In the genomic region with DNA sequence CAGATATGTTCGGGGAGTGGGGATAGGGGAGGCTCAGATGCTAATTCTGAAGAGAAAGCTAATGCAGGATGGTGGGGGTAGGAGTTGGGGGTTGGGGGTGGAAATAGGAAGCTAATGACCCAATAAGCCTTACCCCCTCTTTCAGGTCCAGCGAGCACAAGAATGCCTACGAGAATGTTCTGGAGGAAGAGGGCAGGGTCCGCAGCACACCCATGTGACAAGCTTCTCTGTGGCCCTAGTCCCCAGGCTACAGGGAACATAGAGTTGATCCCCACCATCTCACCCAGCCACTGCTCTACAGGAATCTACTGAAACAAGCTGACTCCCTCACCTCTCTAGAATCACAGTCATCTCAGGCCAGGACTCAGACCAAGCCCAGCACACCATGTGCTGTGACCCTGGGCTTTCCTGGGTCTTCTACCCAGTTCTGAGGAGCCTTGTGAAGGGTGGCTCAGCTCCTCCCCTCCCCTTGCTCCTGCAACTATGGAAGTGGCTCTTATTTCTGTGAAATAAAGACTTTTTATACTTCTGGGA, we compare ENCODE assay signal across 23 mouse cellular contexts. TPM values are rescaled to one million over a fixed set of nuclear protein-coding genes. Genes with fewer than 3 reads are reported as not detected.
DNase-seq lines count a peak whose midpoint lies in the region; ATAC-seq lines count a peak whose summit lies in the region.
"Had no signal": no experiment of that assay in that cellular context is flagged by ENCODE, and none has a peak within 500 bp of the region (broad histone marks: within the 10 kb centered on the region; RNA-seq: fewer than 3 reads in every experiment).

No protein-coding gene starts in this region.

- peaks cover 45% of the 10 kb centered on the region for H3K36me3 ChIP-seq in erythroblast, embryonic 14.5 days (ENCODE audit: control insufficient read depth)
- no peaks in the 10 kb centered on the region for H3K36me3 ChIP-seq in kidney, embryonic 14.5 days (ENCODE audit: control insufficient read depth, insufficient read depth, low read length)
- H3K36me3 ChIP-seq: hindbrain, embryonic 10.5 days; limb, embryonic 10.5 days had no signal

- no peaks in the 10 kb centered on the region; the same call in 1 of the 2 replicates for H3K27me3 ChIP-seq in erythroblast, embryonic 14.5 days (ENCODE audit: control insufficient read depth)
- H3K27me3 ChIP-seq in kidney, embryonic 14.5 days (ENCODE audit: control insufficient read depth, insufficient read depth, low read length): peaks cover 28% of the 10 kb centered on the region

- 54% methylated on average over 4 of the region's 4 CpGs for WGBS in kidney, embryonic 14.5 days

- no peak for ATAC-seq in erythroblast, adult 5-6 weeks (replicated peaks; ENCODE audit: low FRiP score, poor library complexity, severe bottlenecking)
- ATAC-seq in kidney, embryonic 14.5 days (ENCODE audit: low FRiP score, low TSS enrichment): no peak

- no peak overlapping the region for H3K27ac ChIP-seq in kidney, embryonic 14.5 days (ENCODE audit: low read depth, low read length)
- H3K27ac ChIP-seq: hindbrain, embryonic 10.5 days; left cerebral cortex, adult 2 months; limb, embryonic 10.5 days; macrophage; stomach, postnatal 0 days had no signal

- DNase-seq in kidney, adult 11 months: peak; percentile 79
- DNase-seq in kidney, postnatal 36 days: peak; percentile 72 to 84
- DNase-seq in gastrocnemius, adult 8-10 months (ENCODE audit: low spot score in 2 of 2): no peak
- no peak for DNase-seq in spleen, adult 12 weeks (ENCODE audit: low spot score)
- DNase-seq in MN1 (ENCODE audit: low spot score): no peak
- DNase-seq: cerebellum, adult 11 months; cerebellum, postnatal 14 days; gastrocnemius, postnatal 10 days; lung, adult 2 months; right cerebral cortex, postnatal 14 days; thymus, postnatal 14 days had no signal

- H3K9ac ChIP-seq in kidney, embryonic 14.5 days (ENCODE audit: low read depth, low read length): no peak overlapping the region

- H3K4me3 ChIP-seq in erythroblast, embryonic 14.5 days (replicated peaks): peak overlapping the region; percentile 47
- no peak overlapping the region for H3K4me3 ChIP-seq in kidney, embryonic 14.5 days (ENCODE audit: low read length)
- H3K4me3 ChIP-seq: hindbrain, embryonic 10.5 days; left cerebral cortex, adult 2 months; limb, embryonic 10.5 days had no signal

- no peak overlapping the region for H3K4me2 ChIP-seq in kidney, embryonic 14.5 days (replicated peaks; ENCODE audit: low read depth, low read length)
- H3K4me2 ChIP-seq: midbrain, embryonic 11.5 days had no signal

- H3K9me3 ChIP-seq in erythroblast, embryonic 14.5 days (ENCODE audit: control insufficient read depth, low read length): no peaks in the 10 kb centered on the region
- H3K9me3 ChIP-seq in kidney, embryonic 14.5 days (ENCODE audit: control insufficient read depth, low read length): no peaks in the 10 kb centered on the region
- H3K9me3 ChIP-seq: hindbrain, embryonic 10.5 days; limb, embryonic 10.5 days had no signal

- peaks cover 98% of the 10 kb centered on the region for H3K4me1 ChIP-seq in erythroblast, embryonic 14.5 days (ENCODE audit: control insufficient read depth)
- peaks cover 22% of the 10 kb centered on the region; the same call in 1 of the 2 replicates for H3K4me1 ChIP-seq in kidney, embryonic 14.5 days (ENCODE audit: control insufficient read depth, insufficient read depth, low read length)

RNA-seq across cellular contexts. Expression of a gene that starts 4.9 kb away (rescaled TPM):
- 0.99 and 2.2 TPM in 2 replicates for polyA plus RNA-seq in erythroblast, embryonic 14.5 days (2012)
- total RNA-seq in erythroblast, adult 5-6 weeks (2015; ENCODE audit: low replicate concordance): 377 and 402 TPM in 2 replicates
- total RNA-seq in erythroblast, adult 5-6 weeks (2017; ENCODE audit: low replicate concordance): 332 and 366 TPM in 2 replicates
- polyA plus RNA-seq in kidney, embryonic 14.5 days (2014; fragmentation: Nextera tagmentation; extraction: Ambion mirVana): 87.9 and 90.5 TPM in 2 replicates
- total RNA-seq in gastrocnemius, adult 8-10 months (2022): not detected
- total RNA-seq: MEL had no signal

RNA-seq across cellular contexts. Expression of a gene that starts 37.2 kb away (rescaled TPM):
- 65.6 and 98.0 TPM in 2 replicates for polyA plus RNA-seq in erythroblast, embryonic 14.5 days (2012)
- total RNA-seq in erythroblast, adult 5-6 weeks (2015; ENCODE audit: low replicate concordance): 75.1 and 94.0 TPM in 2 replicates
- total RNA-seq in erythroblast, adult 5-6 weeks (2017; ENCODE audit: low replicate concordance): 92.9 and 102 TPM in 2 replicates
- 1.7 and 2.0 TPM in 2 replicates for polyA plus RNA-seq in kidney, embryonic 14.5 days (2014; fragmentation: Nextera tagmentation; extraction: Ambion mirVana)
- total RNA-seq in gastrocnemius, adult 8-10 months (2022): under 1 TPM; 0.56 to 0.76 (median 0.60) TPM

RNA-seq across cellular contexts. Expression of a gene that starts 40.7 kb away (rescaled TPM):
- not detected in 2 replicates for polyA plus RNA-seq in erythroblast, embryonic 14.5 days (2012)
- not detected in 2 replicates for total RNA-seq in erythroblast, adult 5-6 weeks (2015; ENCODE audit: low replicate concordance)
- not detected in 2 replicates for total RNA-seq in erythroblast, adult 5-6 weeks (2017; ENCODE audit: low replicate concordance)
- 0.37 and 0.54 TPM in 2 replicates for polyA plus RNA-seq in kidney, embryonic 14.5 days (2014; fragmentation: Nextera tagmentation; extraction: Ambion mirVana)
- total RNA-seq in gastrocnemius, adult 8-10 months (2022): not detected
- total RNA-seq: adrenal gland, adult 18-20 months; heart, adult 8-10 months had no signal
- polyA plus RNA-seq: lung, adult 2 months; macrophage had no signal

Comparison
In these comparisons a context has a peak if more than half of its experiments do, and no peak if none do; other contexts are left out.
1. DNase-seq: peak in kidney, adult 11 months (single experiment) and kidney, postnatal 36 days (2 of 2); none in gastrocnemius, adult 8-10 months (0 of 2), spleen, adult 12 weeks (single experiment) and MN1 (single experiment).
2. RNA of a gene that starts 4.9 kb away (total RNA-seq): 332 to 402 TPM in erythroblast, adult 5-6 weeks; not detected in gastrocnemius, adult 8-10 months; every median in the first group is over 100 times any median in the second.
3. RNA of a gene that starts 37.2 kb away (total RNA-seq): 75.1 to 102 TPM in erythroblast, adult 5-6 weeks; 0.56 to 0.76 TPM in gastrocnemius, adult 8-10 months; every median in the first group is over 10 times any median in the second.